Mouse (Mus musculus): Measurements from ENCODE around the gene Dclk2. TPM values are rescaled to one million over a fixed set of nuclear protein-coding genes. Genes with fewer than 3 reads are reported as not detected.

Dclk2 gene
- total and polyA plus RNA-seq, 3 experiments: under 0.01 to 0.17 TPM; not detected in 1

- H3K9ac ChIP-seq (ENCODE audit: control insufficient read depth, low read depth, low read length, poor library complexity, severe bottlenecking): no peak overlapping the region
- no peaks in the 10 kb centered on the region for H3K4me1 ChIP-seq (ENCODE audit: control insufficient read depth in 1 of 2, insufficient read depth in 2 of 2, low read length in 2 of 2)
- no peak overlapping the region for H3K27ac ChIP-seq (ENCODE audit: control insufficient read depth, low read depth, low read length)
- no peaks in the 10 kb centered on the region for H3K9me3 ChIP-seq (replicated peaks; ENCODE audit: insufficient read depth, low read length)
- TF ChIP-seq ZC3H11A (IDR thresholded peaks at IDR 0.05; ENCODE audit: low read depth, low read length): no peak
- TF ChIP-seq CHD2 (IDR thresholded peaks at IDR 0.05; ENCODE audit: low read length): no peak
- no peak for TF ChIP-seq KAT2A (conservative IDR thresholded peaks at IDR 0.05; ENCODE audit: low read depth, low read length)
- no peak for TF ChIP-seq NRF1 (IDR thresholded peaks at IDR 0.05; ENCODE audit: insufficient read depth, low read depth, low read length, poor library complexity, severe bottlenecking)
- TF ChIP-seq BHLHE40 (IDR thresholded peaks at IDR 0.05; ENCODE audit: borderline replicate concordance, low read depth, low read length): no peak
- no peak for TF ChIP-seq JUND (IDR thresholded peaks at IDR 0.05; ENCODE audit: low read depth, low read length)
- no peak for TF ChIP-seq MAX (IDR thresholded peaks at IDR 0.05; ENCODE audit: low read length)
- TF ChIP-seq SMC3 (IDR thresholded peaks at IDR 0.05; ENCODE audit: low read depth, low read length): no peak
- no peak for TF ChIP-seq RAD21 (IDR thresholded peaks at IDR 0.05; ENCODE audit: low read depth, low read length)
- no peaks in the 10 kb centered on the region for H3K36me3 ChIP-seq (ENCODE audit: control insufficient read depth in 1 of 2, insufficient read depth in 2 of 2, low read length in 2 of 2)
- no peaks in the 10 kb centered on the region for H3K79me2 ChIP-seq (ENCODE audit: control insufficient read depth, insufficient read depth, low read length, poor library complexity)
- no peak overlapping the region for H3K4me3 ChIP-seq (ENCODE audit: control insufficient read depth in 1 of 2, insufficient read depth in 1 of 2, low read depth in 2 of 2, low read length in 2 of 2)
- DNase-seq (ENCODE audit: low read depth, low spot score): no peak
- no peaks in the 10 kb centered on the region for H3K27me3 ChIP-seq (ENCODE audit: control insufficient read depth in 1 of 2, insufficient read depth in 2 of 2, low read length in 2 of 2)
Measured at GRCm38 (mm10) chr3:86933446-86933845, 12.8 kb upstream of the Dclk2 start.

DNA sequence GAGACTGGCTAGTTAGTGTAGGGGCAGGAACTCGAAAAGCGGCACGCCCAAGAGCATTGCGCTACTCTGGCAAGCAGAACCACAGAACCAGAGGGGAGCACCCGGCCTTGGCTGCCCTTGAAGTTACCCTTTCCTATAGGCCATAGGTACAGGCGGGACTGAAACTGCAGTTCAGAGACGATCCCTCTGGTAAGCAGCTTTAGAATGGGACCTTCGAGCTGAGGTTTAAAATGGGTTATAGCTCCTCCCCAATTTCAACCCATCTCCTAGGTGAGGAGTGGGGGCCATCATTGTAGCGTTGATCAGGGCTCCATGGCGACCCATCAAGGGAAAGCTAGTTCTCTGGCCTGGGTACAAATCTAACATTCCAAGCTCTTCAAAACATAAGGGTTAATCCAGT is 3.0 kb upstream of the Dclk2 start:
- DNase-seq (ENCODE audit: low read depth, low spot score): no peak
- Histone ChIP-seq H3K27ac (ENCODE audit: control insufficient read depth, low read depth, low read length) (no peak overlapping the region), H3K9me3 (replicated peaks; ENCODE audit: insufficient read depth, low read length) (no peaks in the 10 kb centered on the region), H3K27me3 (ENCODE audit: control insufficient read depth in 1 of 2, insufficient read depth in 2 of 2, low read length in 2 of 2) (no peaks in the 10 kb centered on the region), H3K4me1 (ENCODE audit: control insufficient read depth in 1 of 2, insufficient read depth in 2 of 2, low read length in 2 of 2) (no peaks in the 10 kb centered on the region), H3K79me2 (ENCODE audit: control insufficient read depth, insufficient read depth, low read length, poor library complexity) (no peaks in the 10 kb centered on the region), H3K36me3 (ENCODE audit: control insufficient read depth in 1 of 2, insufficient read depth in 2 of 2, low read length in 2 of 2) (no peaks in the 10 kb centered on the region), H3K9ac (ENCODE audit: control insufficient read depth, low read depth, low read length, poor library complexity, severe bottlenecking) (no peak overlapping the region), H3K4me3 (ENCODE audit: control insufficient read depth in 1 of 2, insufficient read depth in 1 of 2, low read depth in 2 of 2, low read length in 2 of 2) (no peak overlapping the region)
- TF ChIP-seq MYB (IDR thresholded peaks at IDR 0.05; ENCODE audit: low read depth, low read length) (no peak), GATA1 (IDR thresholded peaks at IDR 0.05; ENCODE audit: low read depth, low read length) (no peak), MXI1 (IDR thresholded peaks at IDR 0.05; ENCODE audit: low read depth, low read length) (no peak), GABPA (IDR thresholded peaks at IDR 0.05; ENCODE audit: low read depth, low read length) (no peak), MAFK (IDR thresholded peaks at IDR 0.05; ENCODE audit: borderline replicate concordance, low read depth, low read length) (no peak), SIN3A (IDR thresholded peaks at IDR 0.05; ENCODE audit: low read length) (no peak), ETS1 (IDR thresholded peaks at IDR 0.05; ENCODE audit: low read depth, low read length) (no peak), SMC3 (IDR thresholded peaks at IDR 0.05; ENCODE audit: low read depth, low read length) (no peak), ELF1 (IDR thresholded peaks at IDR 0.05; ENCODE audit: low read depth, low read length) (no peak), HCFC1 (IDR thresholded peaks at IDR 0.05; ENCODE audit: low read depth, low read length) (no peak), MAZ (IDR thresholded peaks at IDR 0.05; ENCODE audit: low read depth, low read length) (no peak), POLR2AphosphoS2 (IDR thresholded peaks at IDR 0.05; ENCODE audit: low read length) (no peak), USF2 (IDR thresholded peaks at IDR 0.05; ENCODE audit: borderline replicate concordance in 1 of 2, insufficient read depth in 1 of 2, low read depth in 1 of 2, low read length in 2 of 2) (no peak), MYC (IDR thresholded peaks at IDR 0.05; ENCODE audit: low read depth, low read length) (no peak), EP300 (IDR thresholded peaks at IDR 0.05; ENCODE audit: low read depth in 1 of 2, low read length in 2 of 2) (no peak)
